Mouse (Mus musculus) limb, embryonic 12.5 days (tissue): ENCODE measurements around the gene Zbtb4. TPM values are rescaled to one million over a fixed set of nuclear protein-coding genes. Genes with fewer than 3 reads are reported as not detected.

Source experiments
- ATAC-seq: fragments of 200-750 bp; cut with Nextera tagmentation; 2 replicates; pipeline ENCODE4 v1.8.0; 2017; ENCODE audit warnings: low read depth, moderate TSS enrichment; ENCODE audit not compliant: insufficient number of reproducible peaks, insufficient read depth, low FRiP score, low TSS enrichment
- H3K27ac ChIP-seq: fragments of 300-500 bp; sonication (generic); 2 replicates; pipeline ENCODE4 v1.5.1; 2016; ENCODE audit warnings: mild to moderate bottlenecking, moderate library complexity
- H3K27me3 ChIP-seq: fragments of 300-500 bp; sonication (generic); 2 replicates; pipeline ENCODE4 v1.6.1; 2016; ENCODE audit warnings: mild to moderate bottlenecking, moderate library complexity
- H3K36me3 ChIP-seq: fragments of 300-500 bp; sonication (generic); 2 replicates; pipeline ENCODE4 v1.6.1; 2016; ENCODE audit warnings: mild to moderate bottlenecking, moderate library complexity
- H3K4me1 ChIP-seq: fragments of 300-500 bp; sonication (generic); replicated peaks from 2 replicates; pipeline ENCODE4 v1.6.1; 2016
- H3K4me2 ChIP-seq: fragments of 300-500 bp; sonication (generic); 2 replicates; pipeline ENCODE4 v1.6.1; 2016; ENCODE audit warnings: mild to moderate bottlenecking, moderate library complexity
- H3K4me3 ChIP-seq: fragments of 300-500 bp; sonication (generic); replicated peaks from 2 replicates; pipeline ENCODE4 v1.5.1; 2016; ENCODE audit warnings: mild to moderate bottlenecking
- H3K9ac ChIP-seq: fragments of 300-500 bp; sonication (generic); replicated peaks from 2 replicates; pipeline ENCODE4 v1.6.1; 2016; ENCODE audit warnings: mild to moderate bottlenecking, moderate library complexity
- H3K9me3 ChIP-seq: fragments of 300-500 bp; sonication (generic); 2 replicates; pipeline ENCODE4 v1.6.1; 2016; ENCODE audit warnings: mild to moderate bottlenecking, moderate library complexity
- WGBS: fragments of 180-500 bp; shearing (Covaris S2); methylation state at CpG from one replicate; pipeline ENCODE4 v1.1.7; 2016; 5-methylcytosine and 5-hydroxymethylcytosine counted together
- polyA plus RNA-seq: library from polyadenylated mRNA; unstranded; fragments of >200 nt; fragmentation: Nextera tagmentation; extraction: Ambion mirVana; gene quantifications from 2 replicates; pipeline ENCODE4 v1.2.1, GENCODE M21; 2016

Gene Zbtb4
- polyA plus RNA-seq, 1 experiment from 2014 or later: 2.4 TPM

GRCm38 (mm10) chr11:69800392-69801197 is 34.9 kb downstream of the Zbtb4 start:
- peaks cover 99% of the 10 kb centered on the region for H3K27me3 ChIP-seq
- WGBS: under 1% methylated on average over 35 of the region's 36 CpGs
- peak overlapping the region; percentile 57 for H3K4me3 ChIP-seq
- H3K36me3 ChIP-seq: no peaks in the 10 kb centered on the region
- peak; percentile 61; the same call in 1 of the 2 replicates for ATAC-seq
- H3K4me2 ChIP-seq: peak overlapping the region; percentile 92
- H3K4me1 ChIP-seq: peaks cover 63% of the 10 kb centered on the region
- H3K9ac ChIP-seq: peak overlapping the region; percentile 68
- H3K9me3 ChIP-seq: no peaks in the 10 kb centered on the region
- peak overlapping the region; percentile 47 for H3K27ac ChIP-seq

- H3K9me3 ChIP-seq: peaks cover 6% of the 10 kb centered on the region
- no peaks in the 10 kb centered on the region for H3K36me3 ChIP-seq
- WGBS: 1% methylated on average over 33 of the region's 33 CpGs
- peak within 1 kb of the TSS; percentile 47 for H3K27ac ChIP-seq
- peak within 1 kb of the TSS; percentile 68 for H3K9ac ChIP-seq
- H3K4me2 ChIP-seq: peak within 1 kb of the TSS; percentile 92
- peaks cover 58% of the 10 kb centered on the region for H3K4me1 ChIP-seq
- ATAC-seq: no peak
- peaks cover 99% of the 10 kb centered on the region for H3K27me3 ChIP-seq
- peak within 1 kb of the TSS; percentile 57 for H3K4me3 ChIP-seq
Measured at GRCm38 (mm10) chr11:69801379-69801977, 35.8 kb downstream of the Zbtb4 start, which contains the start of gene Fgf11. Gene Fgf11, minus strand, starts transcription at chr11:69801857.

- H3K4me1 ChIP-seq: peaks cover 58% of the 10 kb centered on the region
- H3K4me2 ChIP-seq: peak overlapping the region; percentile 92
- no peak for ATAC-seq
- peak overlapping the region; percentile 57 for H3K4me3 ChIP-seq
- no peaks in the 10 kb centered on the region for H3K36me3 ChIP-seq
- H3K27me3 ChIP-seq: peaks cover 98% of the 10 kb centered on the region
- H3K27ac ChIP-seq: no peak overlapping the region
- under 1% methylated on average over 33 of the region's 33 CpGs for WGBS
- H3K9me3 ChIP-seq: peaks cover 9% of the 10 kb centered on the region
- peak overlapping the region; percentile 63 for H3K9ac ChIP-seq
Measured at GRCm38 (mm10) chr11:69802648-69803105, 37.0 kb downstream of the Zbtb4 start.

GRCm38 (mm10) chr11:69803328-69803727 is 37.6 kb downstream of the Zbtb4 start:
- peaks cover 58% of the 10 kb centered on the region for H3K4me1 ChIP-seq
- peak overlapping the region; percentile 52 for H3K9ac ChIP-seq
- no peak overlapping the region for H3K27ac ChIP-seq
- no peaks in the 10 kb centered on the region for H3K36me3 ChIP-seq
- peaks cover 9% of the 10 kb centered on the region for H3K9me3 ChIP-seq
- no peak for ATAC-seq
- H3K4me3 ChIP-seq: peak overlapping the region; percentile 57
- peaks cover 97% of the 10 kb centered on the region for H3K27me3 ChIP-seq
- H3K4me2 ChIP-seq: peak overlapping the region; percentile 92
- 2% methylated on average over 12 of the region's 12 CpGs for whole genome bisulfite sequencing

GRCm38 (mm10) chr11:69803786-69804651 is 38.3 kb downstream of the Zbtb4 start:
- peak overlapping the region; percentile 52 for H3K9ac ChIP-seq
- peaks cover 90% of the 10 kb centered on the region for H3K27me3 ChIP-seq
- peaks cover 58% of the 10 kb centered on the region for H3K4me1 ChIP-seq
- H3K4me2 ChIP-seq: peak overlapping the region; percentile 92
- 2% methylated on average over 60 of the region's 60 CpGs for WGBS
- H3K27ac ChIP-seq: no peak overlapping the region
- no peaks in the 10 kb centered on the region for H3K36me3 ChIP-seq
- peaks cover 9% of the 10 kb centered on the region for H3K9me3 ChIP-seq
- peak; percentile 40 for ATAC-seq
- H3K4me3 ChIP-seq: peak overlapping the region; percentile 57

GRCm38 (mm10) chr11:69804652-69804940 is 38.9 kb downstream of the Zbtb4 start:
- H3K9ac ChIP-seq: 0 out of 2 replicates have a peak overlapping the region, but pooled peaks have one; percentile 9
- peaks cover 9% of the 10 kb centered on the region for H3K9me3 ChIP-seq
- WGBS: 3% methylated on average over 12 of the region's 12 CpGs
- ATAC-seq: no peak
- no peak overlapping the region for H3K27ac ChIP-seq
- peaks cover 84% of the 10 kb centered on the region for H3K27me3 ChIP-seq
- H3K4me1 ChIP-seq: peaks cover 54% of the 10 kb centered on the region
- H3K4me3 ChIP-seq: peak overlapping the region; percentile 57
- no peaks in the 10 kb centered on the region for H3K36me3 ChIP-seq
- peak overlapping the region; percentile 92 for H3K4me2 ChIP-seq

- WGBS: 6% methylated on average over 29 of the region's 29 CpGs
- no peak for ATAC-seq
- peak within 1 kb of the TSS; percentile 57 for H3K4me3 ChIP-seq
- H3K27me3 ChIP-seq: peaks cover 77% of the 10 kb centered on the region
- H3K4me2 ChIP-seq: peak within 1 kb of the TSS; percentile 92
- H3K4me1 ChIP-seq: peaks cover 47% of the 10 kb centered on the region
- H3K9ac ChIP-seq: 0 out of 2 replicates have a peak within 1 kb of the TSS, but pooled peaks have one; percentile 9
- peaks cover 9% of the 10 kb centered on the region for H3K9me3 ChIP-seq
- no peak within 1 kb of the TSS for H3K27ac ChIP-seq
- no peaks in the 10 kb centered on the region for H3K36me3 ChIP-seq
Measured at GRCm38 (mm10) chr11:69804972-69805909, 39.5 kb downstream of the Zbtb4 start, which contains the start of gene Tmem102. Gene Tmem102, minus strand, starts transcription at chr11:69805624.

- peaks cover 66% of the 10 kb centered on the region for H3K27me3 ChIP-seq
- no peak overlapping the region for H3K4me2 ChIP-seq
- no peaks in the 10 kb centered on the region for H3K36me3 ChIP-seq
- H3K4me1 ChIP-seq: peaks cover 38% of the 10 kb centered on the region
- no peak overlapping the region for H3K27ac ChIP-seq
- WGBS: 78% methylated on average over 4 of the region's 4 CpGs
- no peak for ATAC-seq
- H3K9me3 ChIP-seq: peaks cover 9% of the 10 kb centered on the region
- no peak overlapping the region for H3K4me3 ChIP-seq
- no peak overlapping the region for H3K9ac ChIP-seq
Measured at GRCm38 (mm10) chr11:69806378-69806777, 40.7 kb downstream of the Zbtb4 start.

GRCm38 (mm10) chr11:69807641-69808040 is 41.9 kb downstream of the Zbtb4 start:
- peaks cover 53% of the 10 kb centered on the region for H3K27me3 ChIP-seq
- no peaks in the 10 kb centered on the region for H3K36me3 ChIP-seq
- H3K9me3 ChIP-seq: peaks cover 9% of the 10 kb centered on the region
- 77% methylated on average over 2 of the region's 2 CpGs for WGBS
- no peak overlapping the region for H3K4me2 ChIP-seq
- peaks cover 26% of the 10 kb centered on the region for H3K4me1 ChIP-seq
- H3K27ac ChIP-seq: no peak overlapping the region
- ATAC-seq: no peak
- no peak overlapping the region for H3K4me3 ChIP-seq
- H3K9ac ChIP-seq: no peak overlapping the region

GRCm38 (mm10) chr11:69810280-69810679 is 44.6 kb downstream of the Zbtb4 start:
- H3K4me2 ChIP-seq: no peak overlapping the region
- H3K36me3 ChIP-seq: no peaks in the 10 kb centered on the region

More at GRCm38 (mm10) chr11:69810280-69810679, 44.6 kb downstream of the Zbtb4 start:
- H3K27me3 ChIP-seq: peaks cover 27% of the 10 kb centered on the region
- H3K4me1 ChIP-seq: no peaks in the 10 kb centered on the region
- no peak for ATAC-seq
- H3K9me3 ChIP-seq: peaks cover 9% of the 10 kb centered on the region
- no peak overlapping the region for H3K27ac ChIP-seq
- H3K4me3 ChIP-seq: no peak overlapping the region
- no peak overlapping the region for H3K9ac ChIP-seq
